Mouse (Mus musculus): ENCODE data around the gene Sun2.

Sun2 gene

GRCm38 (mm10) chr15:79723439-79723838 is 18.9 kb downstream of the Sun2 start:
- DNase-seq (ENCODE audit: low read depth, low spot score): peak; percentile 70
- Histone ChIP-seq H3K27me3 (ENCODE audit: control insufficient read depth, insufficient read depth, low read length, poor library complexity, severe bottlenecking) (no peaks in the 10 kb centered on the region), H3K36me3 (ENCODE audit: control insufficient read depth, insufficient read depth, low read length, poor library complexity, severe bottlenecking) (peaks cover 11% of the 10 kb centered on the region)

DNA sequence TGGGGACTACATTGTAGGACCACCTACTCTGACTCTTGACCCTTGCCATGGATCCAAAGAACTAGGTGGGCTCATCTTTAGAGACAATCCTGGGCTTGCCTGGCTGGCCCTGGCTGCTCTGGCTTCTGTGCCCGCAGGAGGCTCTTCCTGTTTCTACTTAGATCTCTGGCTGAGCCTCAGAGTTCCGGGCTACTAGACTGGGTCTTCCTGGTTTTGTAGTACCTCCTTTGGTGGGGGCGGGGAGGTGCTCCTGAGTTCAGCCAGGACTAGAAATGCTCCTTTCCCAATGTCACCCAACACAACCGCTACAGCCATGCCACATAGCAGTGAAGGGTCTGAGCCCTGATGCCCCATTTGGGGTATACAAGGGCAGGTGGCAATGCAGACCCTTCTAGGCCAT is 21.5 kb downstream of the Sun2 start:
- Histone ChIP-seq H3K27me3 (ENCODE audit: control insufficient read depth, insufficient read depth, low read length, poor library complexity, severe bottlenecking) (no peaks in the 10 kb centered on the region), H3K36me3 (ENCODE audit: control insufficient read depth, insufficient read depth, low read length, poor library complexity, severe bottlenecking) (peaks cover 7% of the 10 kb centered on the region)
- no peak for DNase-seq (ENCODE audit: low read depth, low spot score)

DNA sequence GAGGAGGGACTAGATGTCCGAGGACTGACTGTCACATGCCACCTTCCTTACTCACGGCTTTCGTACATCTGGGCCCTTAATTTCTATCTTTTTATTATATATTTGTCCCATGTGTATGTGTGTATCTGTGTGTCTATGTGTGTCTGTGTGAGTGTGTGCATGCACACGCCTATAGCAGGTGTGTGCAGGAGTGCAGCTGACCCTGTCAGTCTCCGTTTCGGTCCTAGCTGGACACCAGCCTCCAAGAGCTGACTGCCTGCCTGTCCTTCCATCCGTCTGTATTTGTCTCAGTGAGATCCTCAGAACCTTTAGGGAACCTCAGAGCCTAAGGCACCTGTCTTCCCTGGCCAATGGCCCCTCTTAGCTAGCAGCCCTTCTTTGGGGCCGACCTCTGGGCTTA is 22.1 kb downstream of the Sun2 start:
- Histone ChIP-seq H3K27me3 (ENCODE audit: control insufficient read depth, insufficient read depth, low read length, poor library complexity, severe bottlenecking) (no peaks in the 10 kb centered on the region), H3K36me3 (ENCODE audit: control insufficient read depth, insufficient read depth, low read length, poor library complexity, severe bottlenecking) (peaks cover 8% of the 10 kb centered on the region)
- no peak for DNase-seq (ENCODE audit: low read depth, low spot score)

- Histone ChIP-seq H3K36me3 (ENCODE audit: control insufficient read depth, insufficient read depth, low read length, poor library complexity, severe bottlenecking) (peaks cover 7% of the 10 kb centered on the region), H3K27me3 (ENCODE audit: control insufficient read depth, insufficient read depth, low read length, poor library complexity, severe bottlenecking) (no peaks in the 10 kb centered on the region)
- no peak for DNase-seq (ENCODE audit: low read depth, low spot score)
Observed at GRCm38 (mm10) chr15:79716710-79717109, 25.6 kb downstream of the Sun2 start.

GRCm38 (mm10) chr15:79715646-79716045 is 26.7 kb downstream of the Sun2 start:
- H3K27me3 ChIP-seq (ENCODE audit: control insufficient read depth, insufficient read depth, low read length, poor library complexity, severe bottlenecking): no peaks in the 10 kb centered on the region
- peaks cover 7% of the 10 kb centered on the region for H3K36me3 ChIP-seq (ENCODE audit: control insufficient read depth, insufficient read depth, low read length, poor library complexity, severe bottlenecking)
- no peak for DNase-seq (ENCODE audit: low read depth, low spot score)

DNA sequence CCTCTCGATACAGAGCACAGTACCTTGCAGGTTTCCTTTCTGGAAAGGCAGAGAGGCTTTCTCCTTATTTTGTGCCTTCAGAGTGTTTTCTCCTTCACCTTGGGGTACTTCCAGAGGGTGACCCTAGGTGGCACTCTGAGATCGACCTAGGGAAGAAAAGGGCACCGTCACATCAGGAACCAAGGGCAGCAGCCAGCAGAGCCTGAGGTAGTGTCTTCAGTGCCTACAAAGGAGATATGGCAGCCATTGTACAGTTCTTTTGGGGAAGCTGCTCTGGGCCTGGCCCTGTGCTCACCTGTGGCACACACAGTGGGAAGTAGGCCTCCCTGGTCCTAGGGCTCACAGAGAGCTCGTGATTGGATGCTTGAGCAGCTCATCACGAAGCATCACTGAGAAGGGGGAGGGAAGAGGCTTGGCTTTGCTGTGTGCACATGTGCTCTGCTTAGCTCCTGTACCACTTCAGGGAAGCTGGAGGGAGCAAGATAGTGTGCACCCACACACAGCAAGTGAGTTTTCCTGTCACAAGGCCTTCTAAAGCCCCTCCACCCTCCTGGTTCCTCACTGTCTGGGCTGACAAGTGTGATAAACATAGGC is 34.0 kb downstream of the Sun2 start:
- DNase-seq (ENCODE audit: low read depth, low spot score): no peak

GRCm38 (mm10) chr15:79706603-79707214 is 35.6 kb downstream of the Sun2 start:
- Histone ChIP-seq H3K27me3 (ENCODE audit: control insufficient read depth, insufficient read depth, low read length, poor library complexity, severe bottlenecking) (no peaks in the 10 kb centered on the region), H3K36me3 (ENCODE audit: control insufficient read depth, insufficient read depth, low read length, poor library complexity, severe bottlenecking) (no peaks in the 10 kb centered on the region; the same call in 1 of the 2 replicates)
- DNase-seq (ENCODE audit: low read depth, low spot score): no peak

More for the DNA sequence above, 34.0 kb downstream of the Sun2 start:
- Histone ChIP-seq H3K36me3 (ENCODE audit: control insufficient read depth, insufficient read depth, low read length, poor library complexity, severe bottlenecking) (no peaks in the 10 kb centered on the region; the same call in 1 of the 2 replicates), H3K27me3 (ENCODE audit: control insufficient read depth, insufficient read depth, low read length, poor library complexity, severe bottlenecking) (no peaks in the 10 kb centered on the region)

DNA sequence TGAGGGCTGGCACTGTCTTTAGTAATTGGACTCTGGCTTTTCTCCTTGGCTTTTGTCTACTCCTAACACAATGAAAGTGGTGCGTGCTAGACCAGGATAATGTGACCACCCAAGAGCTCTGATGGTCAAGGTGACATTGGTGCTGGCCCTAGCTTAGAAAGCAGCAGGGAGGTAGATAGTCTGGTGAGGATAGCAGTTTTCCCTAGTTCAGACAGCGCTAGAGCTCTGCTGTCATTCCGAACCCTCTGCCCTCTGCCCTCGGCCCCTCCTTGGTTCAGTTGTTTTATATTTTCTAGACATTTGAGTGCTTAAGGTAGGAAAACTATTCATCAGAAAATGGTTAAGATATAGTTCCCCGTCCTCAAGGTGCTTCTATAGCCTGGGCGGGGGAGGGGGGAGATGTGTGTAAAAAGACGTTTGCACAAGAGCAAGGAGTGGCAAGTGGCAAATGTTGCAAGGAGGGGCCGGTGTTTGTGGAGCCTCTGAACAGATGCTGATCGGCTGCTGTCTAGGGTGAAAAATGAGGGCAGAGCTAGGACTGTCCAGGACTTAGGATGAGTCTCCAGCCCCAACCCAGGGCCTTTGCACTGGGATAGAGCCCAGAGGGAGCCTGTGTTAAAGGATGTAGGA is 44.7 kb downstream of the Sun2 start:
- H3K27me3 ChIP-seq (ENCODE audit: control insufficient read depth, insufficient read depth, low read length, poor library complexity, severe bottlenecking): no peaks in the 10 kb centered on the region
- H3K36me3 ChIP-seq (ENCODE audit: control insufficient read depth, insufficient read depth, low read length, poor library complexity, severe bottlenecking): peaks cover 4% of the 10 kb centered on the region
- DNase-seq (ENCODE audit: low read depth, low spot score): no peak

- no peaks in the 10 kb centered on the region for H3K27me3 ChIP-seq (ENCODE audit: control insufficient read depth, insufficient read depth, low read length, poor library complexity, severe bottlenecking)
- H3K36me3 ChIP-seq (ENCODE audit: control insufficient read depth, insufficient read depth, low read length, poor library complexity, severe bottlenecking): peaks cover 4% of the 10 kb centered on the region
- DNase-seq (ENCODE audit: low read depth, low spot score): no peak
Observed at GRCm38 (mm10) chr15:79697011-79697410, 45.3 kb downstream of the Sun2 start.

- Histone ChIP-seq H3K36me3 (ENCODE audit: control insufficient read depth, insufficient read depth, low read length, poor library complexity, severe bottlenecking) (peaks cover 4% of the 10 kb centered on the region), H3K27me3 (ENCODE audit: control insufficient read depth, insufficient read depth, low read length, poor library complexity, severe bottlenecking) (no peaks in the 10 kb centered on the region)
- DNase-seq (ENCODE audit: low read depth, low spot score): no peak
Observed at GRCm38 (mm10) chr15:79696508-79696907, 45.8 kb downstream of the Sun2 start.

- DNase-seq (ENCODE audit: low read depth, low spot score): no peak
- Histone ChIP-seq H3K36me3 (ENCODE audit: control insufficient read depth, insufficient read depth, low read length, poor library complexity, severe bottlenecking) (peaks cover 4% of the 10 kb centered on the region), H3K27me3 (ENCODE audit: control insufficient read depth, insufficient read depth, low read length, poor library complexity, severe bottlenecking) (no peaks in the 10 kb centered on the region)
Observed at GRCm38 (mm10) chr15:79695516-79695915, 46.8 kb downstream of the Sun2 start.

GRCm38 (mm10) chr15:79694512-79694911 is 47.8 kb downstream of the Sun2 start:
- H3K36me3 ChIP-seq (ENCODE audit: control insufficient read depth, insufficient read depth, low read length, poor library complexity, severe bottlenecking): peaks cover 4% of the 10 kb centered on the region
- no peak for DNase-seq (ENCODE audit: low read depth, low spot score)
- H3K27me3 ChIP-seq (ENCODE audit: control insufficient read depth, insufficient read depth, low read length, poor library complexity, severe bottlenecking): no peaks in the 10 kb centered on the region

- H3K27me3 ChIP-seq (ENCODE audit: control insufficient read depth, insufficient read depth, low read length, poor library complexity, severe bottlenecking): no peaks in the 10 kb centered on the region
- H3K36me3 ChIP-seq (ENCODE audit: control insufficient read depth, insufficient read depth, low read length, poor library complexity, severe bottlenecking): peaks cover 3% of the 10 kb centered on the region
- DNase-seq (ENCODE audit: low read depth, low spot score): peak; percentile 48
Observed at GRCm38 (mm10) chr15:79693740-79694139, 48.6 kb downstream of the Sun2 start.

DNA sequence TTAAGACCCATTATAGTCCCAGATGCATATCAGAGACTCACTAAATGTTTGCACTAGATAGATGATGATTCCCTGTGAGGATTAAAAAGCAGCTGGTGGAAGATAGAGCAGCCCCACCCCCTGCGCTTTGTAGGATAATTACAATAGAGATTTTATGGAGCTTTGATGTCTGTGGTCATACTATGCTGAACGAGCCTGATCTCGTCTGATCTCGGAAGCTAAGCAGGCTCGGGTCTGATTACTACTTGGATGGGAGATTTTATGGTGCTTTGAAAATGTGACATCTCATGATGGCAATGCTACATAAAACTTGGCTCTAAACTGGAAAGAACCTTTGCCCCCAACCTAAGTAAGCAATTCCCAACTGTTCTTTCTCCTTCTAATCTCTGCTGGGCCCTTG is 50.0 kb downstream of the Sun2 start:
- no peak for DNase-seq (ENCODE audit: low read depth, low spot score)
- no peaks in the 10 kb centered on the region for H3K27me3 ChIP-seq (ENCODE audit: control insufficient read depth, insufficient read depth, low read length, poor library complexity, severe bottlenecking)
- H3K36me3 ChIP-seq (ENCODE audit: control insufficient read depth, insufficient read depth, low read length, poor library complexity, severe bottlenecking): peaks cover 3% of the 10 kb centered on the region

- H3K36me3 ChIP-seq (ENCODE audit: control insufficient read depth, insufficient read depth, low read length, poor library complexity, severe bottlenecking): peaks cover 3% of the 10 kb centered on the region; the same call in 1 of the 2 replicates
- no peaks in the 10 kb centered on the region for H3K27me3 ChIP-seq (ENCODE audit: control insufficient read depth, insufficient read depth, low read length, poor library complexity, severe bottlenecking)
- peak; percentile 32 for DNase-seq (ENCODE audit: low read depth, low spot score)
Observed at GRCm38 (mm10) chr15:79691023-79691508, 51.3 kb downstream of the Sun2 start.
